Mouse (Mus musculus): ENCODE data around the gene Herc2.
"Not testable (repeated sequence)": the region's sequence is repeated elsewhere in the genome, so short reads cannot be mapped to it uniquely, and the experiment has no call there.

Herc2 gene

DNA sequence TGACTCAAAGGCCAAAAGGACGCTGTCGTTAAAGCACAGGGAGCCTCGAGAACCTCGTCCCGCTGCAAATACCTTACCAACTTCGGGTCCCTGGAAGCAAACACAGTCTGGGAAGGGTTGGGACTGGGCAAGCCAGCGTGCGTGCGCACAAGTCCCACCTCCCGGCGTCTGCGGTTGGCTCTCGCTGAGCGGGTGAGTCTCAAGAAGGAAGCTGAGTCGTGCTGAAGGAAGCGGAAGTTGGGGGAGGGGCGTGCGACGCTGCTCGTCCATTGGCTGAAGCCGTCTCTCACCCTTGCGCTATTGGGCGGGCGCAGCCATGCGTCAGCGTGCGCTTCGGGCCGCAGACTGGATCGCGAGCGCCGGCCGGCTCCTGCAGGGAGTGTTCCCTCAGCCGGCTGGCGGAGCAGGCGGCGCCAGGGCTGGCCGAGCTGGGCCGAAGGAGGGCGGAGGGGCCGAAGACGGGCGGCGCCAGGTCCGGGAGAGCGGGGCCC, at the start of gene Herc2:
TSS of gene Herc2 (plus strand) at position 366 of the 491 bp plus-strand sequence.
- in situ Hi-C loops (cut with MboI; ENCODE audit: low pct_unique_long_range_greater_than_20kb in 1 of 2, low sequenced_read_pairs in 2 of 2, unreplicated experiment in 1 of 2), result loop anchor here in 1 of 2 experiments (10.0 kb wide), 1 partner anchor 65 kb away; no protein-coding TSS in a partner anchor

- in situ Hi-C loops (cut with MboI; ENCODE audit: low pct_unique_long_range_greater_than_20kb in 1 of 2, low sequenced_read_pairs in 2 of 2, unreplicated experiment in 1 of 2), result no loop called here
Observed at GRCm38 (mm10) chr7:56010318-56011017, 39.5 kb upstream of the Herc2 start.

- in situ Hi-C loops (cut with MboI; ENCODE audit: low pct_unique_long_range_greater_than_20kb in 1 of 2, low sequenced_read_pairs in 2 of 2, unreplicated experiment in 1 of 2), result no loop called here
Observed at GRCm38 (mm10) chr7:56011018-56011333, 39.0 kb upstream of the Herc2 start.

GRCm38 (mm10) chr7:56013261-56014001, 36.6 kb upstream of the Herc2 start:
- in situ Hi-C loops (cut with MboI; ENCODE audit: low pct_unique_long_range_greater_than_20kb in 1 of 2, low sequenced_read_pairs in 2 of 2, unreplicated experiment in 1 of 2), result no loop called here

DNA sequence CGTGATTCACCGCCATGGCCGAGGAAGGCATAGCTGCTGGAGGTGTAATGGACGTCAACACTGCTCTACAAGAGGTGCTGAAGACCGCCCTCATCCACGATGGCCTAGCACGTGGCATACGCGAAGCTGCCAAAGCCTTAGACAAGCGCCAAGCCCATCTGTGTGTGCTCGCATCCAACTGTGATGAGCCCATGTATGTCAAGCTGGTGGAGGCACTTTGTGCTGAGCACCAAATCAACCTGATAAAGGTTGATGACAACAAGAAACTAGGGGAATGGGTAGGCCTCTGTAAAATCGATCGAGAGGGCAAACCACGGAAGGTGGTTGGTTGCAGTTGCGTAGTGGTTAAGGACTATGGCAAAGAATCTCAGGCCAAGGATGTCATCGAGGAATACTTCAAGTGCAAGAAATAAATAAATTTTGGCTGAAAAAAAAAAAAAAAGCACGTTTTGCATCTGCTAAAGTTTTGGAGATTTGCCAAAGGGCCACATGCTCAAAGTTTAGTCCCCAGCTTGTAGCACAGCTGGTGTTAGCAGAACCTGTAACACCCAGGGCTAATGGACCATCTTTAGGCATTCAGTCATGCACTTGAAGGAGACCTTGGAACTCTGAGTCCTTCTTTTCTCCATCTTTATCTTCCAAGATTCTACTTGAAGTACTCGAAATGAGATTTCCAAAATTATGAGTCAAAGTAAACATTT, 35.8 kb upstream of the Herc2 start:
- in situ Hi-C loops (cut with MboI; ENCODE audit: low pct_unique_long_range_greater_than_20kb in 1 of 2, low sequenced_read_pairs in 2 of 2, unreplicated experiment in 1 of 2), result not testable (repeated sequence)

- in situ Hi-C loops (cut with MboI; ENCODE audit: low pct_unique_long_range_greater_than_20kb in 1 of 2, low sequenced_read_pairs in 2 of 2, unreplicated experiment in 1 of 2), result no loop called here
Observed at GRCm38 (mm10) chr7:56015172-56015571, 34.8 kb upstream of the Herc2 start.

- in situ Hi-C loops (cut with MboI; ENCODE audit: low pct_unique_long_range_greater_than_20kb in 1 of 2, low sequenced_read_pairs in 2 of 2, unreplicated experiment in 1 of 2), result no loop called here
Observed at GRCm38 (mm10) chr7:56015837-56016236, 34.2 kb upstream of the Herc2 start.

DNA sequence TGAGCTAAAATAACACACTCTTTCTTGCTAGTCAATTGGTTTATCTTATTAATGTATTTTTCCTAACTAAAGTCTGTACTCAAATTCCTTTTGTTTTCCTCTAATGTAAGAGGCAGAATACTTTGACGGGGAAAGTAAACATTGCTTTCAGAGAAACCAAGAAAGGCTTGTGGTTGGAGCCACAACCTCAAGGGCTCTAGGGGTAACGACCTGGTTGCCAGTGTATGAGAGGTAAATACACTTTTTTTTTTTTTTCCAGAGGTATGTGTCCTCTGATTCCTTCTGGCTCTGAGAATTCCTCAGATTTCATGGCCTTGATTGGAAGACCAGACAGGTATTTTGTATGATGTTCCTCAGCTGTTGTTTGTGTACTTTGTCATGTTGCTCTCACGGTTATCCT, 32.2 kb upstream of the Herc2 start:
- in situ Hi-C loops (cut with MboI; ENCODE audit: low pct_unique_long_range_greater_than_20kb in 1 of 2, low sequenced_read_pairs in 2 of 2, unreplicated experiment in 1 of 2), result no loop called here

DNA sequence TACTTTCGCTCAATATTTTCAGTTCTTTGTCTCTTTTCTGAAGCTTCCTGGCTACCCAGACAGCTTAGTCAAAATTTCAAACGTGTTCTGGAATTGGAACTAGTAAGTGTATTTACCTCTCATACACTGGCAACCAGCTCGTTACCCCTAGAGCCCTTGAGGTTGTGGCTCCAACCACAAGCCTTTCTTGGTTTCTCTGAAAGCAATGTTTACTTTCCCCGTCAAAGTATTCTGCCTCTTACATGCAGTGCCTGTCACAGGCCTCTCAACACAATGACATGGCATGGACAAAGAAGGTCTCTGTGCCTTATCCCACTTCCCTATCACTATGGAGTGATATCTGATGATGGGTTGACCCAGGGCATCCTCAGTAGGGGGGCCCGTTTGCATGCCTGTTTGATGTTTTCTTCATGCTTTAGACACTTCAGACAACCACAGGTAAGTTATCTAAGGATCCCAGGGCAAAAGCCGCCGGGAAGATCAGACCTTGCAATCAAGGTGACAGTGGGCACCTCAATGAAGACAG, 31.5 kb upstream of the Herc2 start:
- in situ Hi-C loops (cut with MboI; ENCODE audit: low pct_unique_long_range_greater_than_20kb in 1 of 2, low sequenced_read_pairs in 2 of 2, unreplicated experiment in 1 of 2), result no loop called here

GRCm38 (mm10) chr7:56018972-56019929, 30.7 kb upstream of the Herc2 start:
- in situ Hi-C loops (cut with MboI; ENCODE audit: low pct_unique_long_range_greater_than_20kb in 1 of 2, low sequenced_read_pairs in 2 of 2, unreplicated experiment in 1 of 2), result no loop called here

- in situ Hi-C loops (cut with MboI; ENCODE audit: low pct_unique_long_range_greater_than_20kb in 1 of 2, low sequenced_read_pairs in 2 of 2, unreplicated experiment in 1 of 2), result no loop called here
Observed at GRCm38 (mm10) chr7:56019930-56020253, 30.1 kb upstream of the Herc2 start, which contains the start of gene Nipa1. Gene Nipa1, minus strand, starts transcription at chr7:56019954.

DNA sequence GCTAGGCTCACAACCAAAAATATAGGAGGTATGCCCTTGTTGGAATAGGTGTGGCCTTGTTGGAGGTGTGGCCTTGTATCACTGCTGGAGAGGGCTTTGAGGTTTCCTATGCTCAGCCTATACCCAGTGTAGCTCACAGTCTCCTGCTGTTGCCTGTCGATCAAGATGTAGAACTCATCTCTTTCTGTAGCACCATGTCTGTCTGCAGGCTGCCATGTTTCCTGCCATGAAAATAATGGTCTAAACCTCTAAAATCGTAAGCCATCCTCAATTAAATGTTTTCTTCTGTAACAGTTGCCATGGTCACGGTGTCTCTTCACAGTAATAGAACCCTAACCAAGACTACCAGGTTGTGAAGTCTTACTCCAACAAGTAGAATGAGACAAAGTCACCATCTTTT, 26.4 kb upstream of the Herc2 start:
- in situ Hi-C loops (cut with MboI; ENCODE audit: low pct_unique_long_range_greater_than_20kb in 1 of 2, low sequenced_read_pairs in 2 of 2, unreplicated experiment in 1 of 2), result no loop called here

- in situ Hi-C loops (cut with MboI; ENCODE audit: low pct_unique_long_range_greater_than_20kb in 1 of 2, low sequenced_read_pairs in 2 of 2, unreplicated experiment in 1 of 2), result loop anchor here (5.0 to 10.0 kb wide), 2 partner anchors 55 to 58 kb away; no protein-coding TSS in a partner anchor
Observed at GRCm38 (mm10) chr7:56042353-56042752, 7.6 kb upstream of the Herc2 start.

DNA sequence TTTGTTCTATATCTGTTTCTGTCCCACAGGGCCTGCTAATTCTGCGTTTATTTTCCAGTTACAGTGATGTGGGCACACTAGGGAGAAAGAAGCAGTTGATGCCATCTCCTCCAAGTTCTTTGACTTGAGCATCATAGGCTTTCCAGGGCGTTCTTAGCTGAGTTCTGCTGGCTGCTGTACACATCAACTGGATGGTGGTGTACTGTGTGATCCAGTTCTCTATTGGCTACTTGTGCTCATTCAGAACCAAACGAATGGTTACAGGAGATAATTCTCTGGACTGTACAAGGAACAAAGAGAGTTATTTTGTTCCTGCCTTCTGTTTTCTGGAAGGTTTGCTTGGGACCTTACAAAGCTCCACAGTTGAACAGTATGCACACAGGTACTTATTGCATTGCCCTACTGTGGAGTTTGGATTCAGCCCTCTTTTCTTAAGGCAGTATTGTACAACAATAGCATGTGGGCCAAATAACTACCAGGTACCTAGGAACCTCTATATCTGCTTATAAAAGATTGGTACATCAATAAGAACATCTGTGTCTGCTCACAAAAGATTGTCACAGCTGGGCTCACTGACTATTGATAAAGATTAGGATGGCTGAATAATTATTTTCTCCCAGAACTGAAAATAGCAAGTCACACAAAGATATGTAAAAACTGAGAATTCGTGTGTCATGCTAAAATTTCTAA, 6.3 kb upstream of the Herc2 start:
- in situ Hi-C loops (cut with MboI; ENCODE audit: low pct_unique_long_range_greater_than_20kb in 1 of 2, low sequenced_read_pairs in 2 of 2, unreplicated experiment in 1 of 2), result loop anchor here (5.0 to 10.0 kb wide), 2 partner anchors 56 to 59 kb away; no protein-coding TSS in a partner anchor

GRCm38 (mm10) chr7:56044267-56044629, 5.7 kb upstream of the Herc2 start:
- in situ Hi-C loops (cut with MboI; ENCODE audit: low pct_unique_long_range_greater_than_20kb in 1 of 2, low sequenced_read_pairs in 2 of 2, unreplicated experiment in 1 of 2), result loop anchor here (5.0 to 10.0 kb wide), 2 partner anchors 57 to 59 kb away; no protein-coding TSS in a partner anchor

- in situ Hi-C loops (cut with MboI; ENCODE audit: low pct_unique_long_range_greater_than_20kb in 1 of 2, low sequenced_read_pairs in 2 of 2, unreplicated experiment in 1 of 2), result loop anchor here in 1 of 2 experiments (10.0 kb wide), 1 partner anchor 62 kb away; no protein-coding TSS in a partner anchor
Observed at GRCm38 (mm10) chr7:56047178-56047577, 2.8 kb upstream of the Herc2 start.

DNA sequence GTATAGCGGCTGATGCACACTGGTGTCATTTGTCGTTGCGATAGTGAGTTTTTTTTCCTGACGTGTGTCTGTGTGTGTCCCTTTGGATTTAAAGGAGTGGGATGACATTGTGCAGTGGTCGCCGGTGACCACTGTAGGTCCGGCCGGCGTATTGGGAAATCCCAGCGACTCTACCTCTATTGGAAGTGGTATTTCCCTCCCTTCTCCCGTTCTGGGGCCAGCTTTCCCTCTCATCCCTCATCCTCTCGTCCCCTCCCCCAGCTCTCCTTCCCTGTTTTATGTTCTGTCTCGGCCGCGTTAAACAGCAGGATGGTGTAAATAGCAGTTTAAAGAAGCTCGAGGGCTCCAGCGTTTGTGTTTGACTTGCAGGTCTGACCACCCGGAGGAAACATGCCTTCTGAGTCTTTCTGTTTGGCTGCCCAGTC, 503 bp downstream of the Herc2 start:
- in situ Hi-C loops (cut with MboI; ENCODE audit: low pct_unique_long_range_greater_than_20kb in 1 of 2, low sequenced_read_pairs in 2 of 2, unreplicated experiment in 1 of 2), result no loop called here
